Mouse (Mus musculus): ENCODE measurements around the gene Prpf38b. TPM values are rescaled to one million over a fixed set of nuclear protein-coding genes. Genes with fewer than 3 reads are reported as not detected.
A peak's percentile ranks its signal among the peaks of the same experiment; 100 is the strongest.

Prpf38b gene
- polyA plus RNA-seq, 1 experiment from 2014 or later = 42.5 TPM

DNA sequence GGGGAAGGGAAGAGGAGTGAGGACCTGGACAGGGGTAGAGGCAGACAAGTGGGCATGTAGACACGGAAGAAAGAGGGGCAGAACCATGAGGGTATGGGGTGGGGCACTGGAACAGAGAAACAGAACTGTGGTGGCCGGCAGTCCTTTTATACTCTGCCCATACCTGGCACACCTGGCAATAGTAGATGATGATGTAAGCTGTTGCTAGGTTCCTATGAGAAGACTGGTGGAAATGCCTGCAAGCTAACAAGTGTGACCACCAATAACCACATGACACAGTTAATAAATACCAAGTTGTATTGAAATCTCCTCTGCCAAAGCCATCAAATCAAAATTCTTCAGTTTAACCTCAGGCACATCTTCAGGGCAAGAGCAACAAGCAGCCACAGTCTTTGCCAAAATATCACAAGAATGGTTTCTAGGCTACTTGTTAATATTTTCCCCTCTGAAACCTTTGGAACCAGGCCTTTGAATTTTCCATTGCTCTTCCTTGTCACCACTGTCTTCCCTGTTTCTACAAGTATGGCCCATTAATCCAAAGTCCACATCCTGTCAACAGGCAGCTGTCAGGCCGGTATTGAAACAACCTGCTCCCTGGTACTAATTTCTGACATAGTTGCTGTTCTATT lies 9.0 kb upstream of the Prpf38b start:
- 89% methylated on average over 3 of the region's 3 CpGs for WGBS
- ATAC-seq (no peak), DNase-seq (ENCODE audit: low spot score) (no peak)
- Histone ChIP-seq H3K36me3 (ENCODE audit: insufficient read depth, low read length) (no peaks in the 10 kb centered on the region), H3K4me1 (ENCODE audit: insufficient read depth, low read depth, low read length) (no peaks in the 10 kb centered on the region), H3K4me3 (ENCODE audit: low read depth, low read length) (no peak overlapping the region), H3K27ac (ENCODE audit: low read length) (no peak overlapping the region), H3K27me3 (replicated peaks; ENCODE audit: insufficient read depth, low read length) (no peaks in the 10 kb centered on the region), H3K9me3 (ENCODE audit: low read length) (no peaks in the 10 kb centered on the region), H3K9ac (replicated peaks; ENCODE audit: low read depth) (no peak overlapping the region), H3K4me2 (replicated peaks; ENCODE audit: low read depth, low read length) (no peak overlapping the region)
- TF ChIP-seq CTCF (IDR thresholded peaks at IDR 0.05) (no peak), EP300 (IDR thresholded peaks at IDR 0.05) (no peak)

DNA sequence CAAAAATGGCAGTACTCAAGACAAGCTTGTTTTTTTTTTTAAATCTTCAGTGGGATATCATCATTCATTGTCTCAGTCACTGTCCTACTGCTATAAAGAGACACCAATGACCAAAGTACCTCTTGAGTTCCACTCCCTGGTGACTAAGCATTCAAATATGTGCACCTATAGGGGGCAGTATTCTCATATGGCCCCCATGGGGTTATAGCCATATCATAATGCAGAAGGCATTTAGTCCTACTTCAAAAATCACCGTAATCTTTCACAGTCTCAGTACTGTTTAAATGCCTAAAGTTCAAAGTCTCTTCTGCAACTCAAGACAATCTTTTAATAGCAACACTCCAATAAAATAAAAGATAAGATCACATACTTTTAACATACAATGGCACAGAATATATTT lies 7.3 kb upstream of the Prpf38b start:
- no peak overlapping the region for H3K4me3 ChIP-seq (ENCODE audit: low read depth, low read length)
- no peaks in the 10 kb centered on the region for H3K27me3 ChIP-seq (replicated peaks; ENCODE audit: insufficient read depth, low read length)
- TF ChIP-seq EP300 (IDR thresholded peaks at IDR 0.05) (no peak), CTCF (IDR thresholded peaks at IDR 0.05) (no peak)
- H3K36me3 ChIP-seq (ENCODE audit: insufficient read depth, low read length) = no peaks in the 10 kb centered on the region
- no peak overlapping the region for H3K27ac ChIP-seq (ENCODE audit: low read length)
- DNase-seq (ENCODE audit: low spot score) = no peak
- H3K9ac ChIP-seq (replicated peaks; ENCODE audit: low read depth) = no peak overlapping the region
- no peak overlapping the region for H3K4me2 ChIP-seq (replicated peaks; ENCODE audit: low read depth, low read length)
- no peaks in the 10 kb centered on the region for H3K4me1 ChIP-seq (ENCODE audit: insufficient read depth, low read depth, low read length)
- 85% methylated on average over 1 of the region's 1 CpGs for WGBS
- H3K9me3 ChIP-seq (ENCODE audit: low read length) = no peaks in the 10 kb centered on the region
- ATAC-seq = no peak

DNA sequence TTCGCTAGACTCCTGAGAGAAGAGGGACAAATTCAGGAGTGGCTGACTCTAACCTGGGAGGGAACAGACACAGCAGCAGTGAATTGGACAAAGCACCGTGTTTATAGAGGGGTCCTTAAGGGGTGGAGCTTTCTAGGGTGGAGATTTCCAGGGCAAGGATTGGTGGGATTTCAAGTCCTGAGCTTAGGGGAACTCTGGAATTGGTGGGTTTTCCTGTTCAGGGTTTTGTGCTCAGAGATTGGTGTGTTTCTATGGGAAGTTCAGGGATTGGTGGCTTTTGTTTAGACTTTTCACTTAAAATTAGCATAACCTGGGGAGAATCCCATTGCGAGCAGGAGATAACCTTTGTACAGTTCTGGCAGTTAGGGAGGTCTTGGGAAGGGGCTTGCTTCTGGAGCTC lies 6.5 kb upstream of the Prpf38b start:
- TF ChIP-seq EP300 (IDR thresholded peaks at IDR 0.05) (no peak), CTCF (IDR thresholded peaks at IDR 0.05) (no peak)
- H3K27ac ChIP-seq (ENCODE audit: low read length) = no peak overlapping the region
- DNase-seq (ENCODE audit: low spot score) (no peak), ATAC-seq (no peak)
- no peaks in the 10 kb centered on the region for H3K9me3 ChIP-seq (ENCODE audit: low read length)
- no peak overlapping the region for H3K9ac ChIP-seq (replicated peaks; ENCODE audit: low read depth)
- no peaks in the 10 kb centered on the region for H3K27me3 ChIP-seq (replicated peaks; ENCODE audit: insufficient read depth, low read length)
- 59% methylated on average over 3 of the region's 3 CpGs for WGBS
- H3K4me3 ChIP-seq (ENCODE audit: low read depth, low read length) = no peak overlapping the region
- H3K4me2 ChIP-seq (replicated peaks; ENCODE audit: low read depth, low read length) = no peak overlapping the region
- no peaks in the 10 kb centered on the region for H3K4me1 ChIP-seq (ENCODE audit: insufficient read depth, low read depth, low read length)
- H3K36me3 ChIP-seq (ENCODE audit: insufficient read depth, low read length) = no peaks in the 10 kb centered on the region

DNA sequence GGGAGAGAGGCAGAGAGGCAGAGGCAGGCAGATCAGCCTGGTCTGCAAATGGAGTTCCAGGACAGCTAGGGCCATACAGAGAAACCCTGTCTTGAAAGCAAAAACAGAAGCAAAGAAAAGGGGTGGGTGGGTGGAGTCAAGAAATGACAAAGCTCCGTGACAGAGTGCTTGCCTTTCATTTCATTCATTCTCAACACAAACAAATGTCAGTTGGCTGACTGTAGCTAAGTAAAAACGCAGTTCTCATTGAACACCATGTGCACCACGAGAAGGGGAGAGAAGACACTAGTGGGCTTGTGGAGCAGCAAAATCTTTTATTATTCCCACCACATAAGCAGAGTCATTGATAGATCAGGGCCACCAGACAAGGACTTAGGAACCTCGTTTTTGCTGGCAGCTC lies 5.3 kb upstream of the Prpf38b start:
- ATAC-seq (no peak), DNase-seq (ENCODE audit: low spot score) (no peak)
- WGBS = 26% methylated on average over 4 of the region's 4 CpGs
- H3K36me3 ChIP-seq (ENCODE audit: insufficient read depth, low read length) = no peaks in the 10 kb centered on the region
- no peaks in the 10 kb centered on the region for H3K27me3 ChIP-seq (replicated peaks; ENCODE audit: insufficient read depth, low read length)
- H3K27ac ChIP-seq (ENCODE audit: low read length) = no peak overlapping the region
- H3K4me3 ChIP-seq (ENCODE audit: low read depth, low read length) = no peak overlapping the region
- no peak overlapping the region for H3K4me2 ChIP-seq (replicated peaks; ENCODE audit: low read depth, low read length)
- no peak overlapping the region for H3K9ac ChIP-seq (replicated peaks; ENCODE audit: low read depth)
- no peaks in the 10 kb centered on the region for H3K4me1 ChIP-seq (ENCODE audit: insufficient read depth, low read depth, low read length)
- TF ChIP-seq EP300 (IDR thresholded peaks at IDR 0.05) (no peak), CTCF (IDR thresholded peaks at IDR 0.05) (no peak)
- no peaks in the 10 kb centered on the region for H3K9me3 ChIP-seq (ENCODE audit: low read length)

DNA sequence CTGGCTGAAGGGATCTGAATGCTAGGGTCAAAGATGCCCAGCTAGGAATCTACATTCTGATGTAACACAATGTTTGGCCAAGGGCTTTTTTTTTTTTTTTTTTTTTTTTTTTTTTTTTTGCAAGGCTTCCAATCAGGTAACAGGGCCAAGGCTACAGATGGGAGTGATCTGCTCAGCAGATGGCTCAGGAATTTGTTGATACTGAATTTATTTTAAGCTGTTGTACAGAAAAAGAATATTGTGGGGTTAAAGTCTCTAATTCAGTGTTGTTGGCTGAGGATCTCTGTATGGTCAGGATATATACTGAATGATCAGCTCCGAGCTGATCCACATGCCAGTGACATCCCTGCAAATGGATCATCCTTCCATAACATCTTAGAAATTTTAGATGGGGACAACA lies 4.5 kb upstream of the Prpf38b start:
- Histone ChIP-seq H3K27ac (ENCODE audit: low read length) (no peak overlapping the region), H3K4me3 (ENCODE audit: low read depth, low read length) (no peak overlapping the region), H3K9ac (replicated peaks; ENCODE audit: low read depth) (no peak overlapping the region), H3K4me1 (ENCODE audit: insufficient read depth, low read depth, low read length) (no peaks in the 10 kb centered on the region), H3K36me3 (ENCODE audit: insufficient read depth, low read length) (no peaks in the 10 kb centered on the region), H3K4me2 (replicated peaks; ENCODE audit: low read depth, low read length) (no peak overlapping the region), H3K27me3 (replicated peaks; ENCODE audit: insufficient read depth, low read length) (no peaks in the 10 kb centered on the region), H3K9me3 (ENCODE audit: low read length) (no peaks in the 10 kb centered on the region)
- TF ChIP-seq CTCF (IDR thresholded peaks at IDR 0.05) (no peak), EP300 (IDR thresholded peaks at IDR 0.05) (no peak)
- ATAC-seq = no peak
- WGBS = 74% methylated on average over 1 of the region's 1 CpGs
- DNase-seq (ENCODE audit: low spot score) = no peak

DNA sequence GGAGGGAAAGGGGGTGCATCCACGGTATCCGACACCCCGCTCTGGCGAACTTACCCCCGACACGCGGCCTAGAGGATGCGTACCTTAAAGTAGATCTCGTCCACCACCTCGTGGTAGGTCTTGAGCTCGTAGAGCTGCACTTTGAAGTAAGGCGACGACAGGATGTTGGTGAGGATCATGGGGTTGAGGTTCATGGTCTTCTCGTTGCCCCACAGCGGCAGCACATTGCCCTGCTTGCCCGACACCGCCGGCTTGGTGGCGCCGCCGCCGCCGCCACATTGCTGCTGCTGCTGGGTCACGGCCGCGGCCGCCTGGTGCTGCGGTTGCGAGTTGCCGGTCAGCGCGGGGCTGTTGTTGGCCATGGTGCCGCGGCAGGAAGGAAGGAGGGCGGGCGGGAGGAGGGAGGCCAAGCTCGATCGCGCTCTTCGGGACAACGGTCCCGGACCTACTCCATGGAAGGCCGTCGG lies 413 bp downstream of the Prpf38b start:
- Histone ChIP-seq H3K9ac (replicated peaks; ENCODE audit: low read depth) (peak overlapping the region; percentile 91), H3K36me3 (ENCODE audit: insufficient read depth, low read length) (no peaks in the 10 kb centered on the region), H3K4me2 (replicated peaks; ENCODE audit: low read depth, low read length) (peak overlapping the region; percentile 85), H3K4me3 (ENCODE audit: low read depth, low read length) (peak overlapping the region; percentile 94), H3K27me3 (replicated peaks; ENCODE audit: insufficient read depth, low read length) (no peaks in the 10 kb centered on the region), H3K27ac (ENCODE audit: low read length) (peak overlapping the region; percentile 100), H3K4me1 (ENCODE audit: insufficient read depth, low read depth, low read length) (peaks cover 3% of the 10 kb centered on the region; the same call in 1 of the 2 replicates), H3K9me3 (ENCODE audit: low read length) (no peaks in the 10 kb centered on the region)
- WGBS = 3% methylated on average over 33 of the region's 44 CpGs
- ATAC-seq = peak; percentile 87
- TF ChIP-seq CTCF (IDR thresholded peaks at IDR 0.05) (peak; percentile 79), EP300 (IDR thresholded peaks at IDR 0.05) (no peak)
- DNase-seq (ENCODE audit: low spot score) = peak; percentile 91

All from lung, postnatal 0 days (tissue).